Mouse (Mus musculus) megakaryocyte, adult 5-6 weeks (primary cell): Measurements from ENCODE around the gene Smad3. TPM values are rescaled to one million over a fixed set of nuclear protein-coding genes. Genes with fewer than 3 reads are reported as not detected.

ENCODE experiments used
- ATAC-seq: 2 replicates; pipeline ENCODE4 v1.8.0; 2016; ENCODE audit warnings: mild to moderate bottlenecking, inconsistent platforms; ENCODE audit not compliant: poor library complexity, severe bottlenecking
- total RNA-seq, 2 experiments: library from RNA; stranded (forward) in 1 of 2; stranded (reverse) in 1 of 2; fragments of 153-499, 151-499 nt in 1 of 2; fragments of 221-1000, 200-1000 nt in 1 of 2; gene quantifications; 2 replicates each; pipeline versions ENCODE4 v1.2.3 to v1.2.4; 2015 to 2017

The Smad3 gene
- total RNA-seq, 2 experiments from 2014 or later: 9.1 to 9.7 TPM

GRCm38 (mm10) chr9:63644011-63644410 lies 113.8 kb downstream of the Smad3 start:
- ATAC-seq: no peak

DNA sequence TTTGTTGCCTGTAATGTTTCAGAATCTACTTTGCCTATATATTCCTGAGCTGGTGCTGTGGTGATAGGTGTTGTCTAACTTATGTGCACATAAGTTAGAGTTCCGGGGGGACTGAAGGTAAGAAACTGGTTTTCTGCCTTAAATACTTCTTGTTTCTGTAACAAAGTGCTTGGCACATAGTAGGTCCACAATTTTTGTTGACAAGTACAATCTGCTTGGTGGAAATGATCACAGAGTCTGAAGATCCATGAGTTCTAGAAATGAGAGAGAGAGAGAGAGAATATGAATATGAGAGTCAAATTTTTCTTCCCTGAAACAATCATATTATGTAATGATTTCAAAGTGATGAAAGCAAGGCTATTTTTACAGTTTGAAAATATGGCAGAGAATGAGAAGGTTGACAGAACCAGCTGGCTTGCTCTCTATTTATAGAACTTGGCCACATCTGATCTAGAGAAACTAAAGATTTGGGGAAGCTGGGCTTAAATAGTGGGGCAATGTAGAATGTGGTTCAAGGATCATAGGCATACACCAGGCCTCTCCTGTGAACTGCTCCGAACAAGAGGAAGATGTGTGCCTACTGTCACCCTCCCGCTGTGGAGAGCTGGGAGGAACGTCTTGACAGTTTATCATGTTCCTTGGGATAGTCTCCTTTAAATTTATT lies 115.7 kb downstream of the Smad3 start:
- peak; percentile 71 for ATAC-seq

- ATAC-seq: no peak
Observed at GRCm38 (mm10) chr9:63636113-63636512, 121.7 kb downstream of the Smad3 start.

GRCm38 (mm10) chr9:63633334-63633733 lies 124.5 kb downstream of the Smad3 start:
- no peak for ATAC-seq

GRCm38 (mm10) chr9:63632924-63633323 lies 124.9 kb downstream of the Smad3 start:
- no peak for ATAC-seq

DNA sequence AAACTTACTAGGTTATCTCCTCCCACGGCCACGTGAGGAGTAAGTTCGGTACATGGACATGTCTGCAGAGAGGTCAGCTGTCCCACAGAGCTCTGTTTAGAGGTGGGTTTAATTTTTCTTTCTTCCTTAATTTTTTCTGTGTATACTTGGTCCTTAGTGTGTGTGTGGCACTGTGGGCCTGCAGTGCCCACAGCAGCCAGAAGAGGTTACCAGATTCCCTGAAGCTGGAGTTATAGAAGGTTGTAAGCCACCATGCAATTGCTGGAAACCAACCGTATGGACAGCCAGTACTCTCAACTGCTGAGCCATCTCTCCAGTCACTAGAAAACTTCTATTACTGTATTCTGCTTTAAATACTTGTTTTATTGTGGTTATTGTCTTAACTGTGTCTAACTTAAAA lies 125.7 kb downstream of the Smad3 start:
- ATAC-seq: no peak

DNA sequence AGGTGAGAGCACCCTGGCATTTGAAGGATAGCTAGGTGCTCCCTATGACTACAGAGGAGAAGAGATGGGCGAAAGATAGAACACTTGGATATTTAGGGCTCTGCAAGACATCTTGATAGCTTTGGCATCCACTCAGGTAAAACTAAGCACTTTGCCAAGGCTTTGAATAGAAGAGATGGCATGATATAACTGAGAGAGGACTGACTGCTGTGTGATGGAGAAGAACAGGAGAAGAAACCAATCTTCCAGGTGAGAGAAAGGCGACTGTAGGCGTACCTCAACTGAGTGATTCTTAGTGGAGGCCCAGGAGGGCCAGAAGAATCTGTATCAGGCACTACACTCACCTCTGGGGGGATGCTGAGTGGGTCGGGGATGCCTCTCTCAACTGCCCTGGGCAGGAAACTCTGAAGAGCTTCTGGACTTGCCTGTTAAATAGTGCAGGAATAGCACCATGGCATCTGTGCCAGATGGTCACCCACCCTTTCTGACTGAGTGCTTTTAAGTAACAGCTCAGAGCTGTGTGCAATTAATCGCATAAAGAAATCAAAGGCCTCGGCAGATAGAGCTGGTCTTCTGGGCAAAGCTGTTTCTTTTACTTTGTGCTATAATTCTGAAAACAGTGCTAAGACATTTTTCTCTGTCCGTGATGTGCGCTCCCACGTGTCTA lies 132.6 kb downstream of the Smad3 start:
- ATAC-seq: no peak

DNA sequence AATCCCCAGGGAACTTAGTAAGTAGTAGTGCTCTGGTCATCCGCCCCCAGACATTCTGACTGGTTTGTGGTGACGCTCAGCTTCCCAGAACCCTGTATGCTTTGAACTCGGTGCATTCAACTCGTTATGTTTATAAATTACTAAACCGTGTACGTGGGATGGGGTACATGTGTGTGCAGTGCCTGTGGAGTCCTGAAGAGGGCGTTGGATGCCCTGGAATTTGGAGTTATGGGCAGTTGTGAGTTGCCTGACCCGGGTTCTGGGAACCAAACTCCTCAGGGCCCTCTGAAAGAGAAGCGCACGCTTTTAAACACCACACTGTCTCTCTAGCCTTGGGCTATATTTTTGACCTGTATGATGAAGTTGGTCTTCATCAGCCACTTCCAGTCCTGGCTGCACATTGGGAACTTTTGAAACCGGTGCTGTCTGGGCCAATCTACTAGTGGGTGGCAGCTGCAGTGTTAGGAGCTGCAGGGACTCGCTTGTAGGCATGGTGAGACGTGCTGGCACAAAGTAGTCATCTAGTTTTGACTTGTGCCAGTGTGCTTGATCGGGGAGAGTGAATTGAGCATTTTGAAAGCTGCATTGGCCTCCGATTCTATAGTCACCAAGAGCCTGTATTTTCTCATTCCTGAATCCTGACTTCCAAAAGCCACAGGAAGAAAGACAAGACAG lies 133.8 kb downstream of the Smad3 start:
- ATAC-seq: no peak

GRCm38 (mm10) chr9:63617967-63618366 lies 139.8 kb downstream of the Smad3 start:
- no peak for ATAC-seq

GRCm38 (mm10) chr9:63614018-63614985 lies 143.5 kb downstream of the Smad3 start:
- peak; percentile 36; the same call in 1 of the 2 replicates for ATAC-seq

DNA sequence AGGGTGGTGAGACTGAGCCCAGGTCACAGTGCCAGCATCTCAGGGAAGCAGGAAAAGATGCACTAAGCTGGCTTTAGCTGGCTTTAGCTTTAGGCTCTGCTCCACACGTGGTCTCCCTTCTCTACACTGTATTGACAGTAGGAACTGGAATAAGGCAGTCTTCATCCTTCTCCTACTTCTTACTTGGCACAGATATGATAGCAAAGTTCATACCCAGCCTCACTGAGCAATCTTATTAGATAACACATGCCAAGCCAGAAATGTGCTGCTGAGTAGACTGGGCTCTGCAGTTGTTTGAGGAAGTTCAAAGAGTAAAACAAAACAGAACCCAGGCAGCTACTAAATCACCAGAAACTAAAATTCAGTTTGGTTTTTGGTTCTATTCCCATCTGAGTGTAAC lies 144.2 kb downstream of the Smad3 start:
- ATAC-seq: 0 out of 2 replicates have a peak, but pooled peaks have one; percentile 23

DNA sequence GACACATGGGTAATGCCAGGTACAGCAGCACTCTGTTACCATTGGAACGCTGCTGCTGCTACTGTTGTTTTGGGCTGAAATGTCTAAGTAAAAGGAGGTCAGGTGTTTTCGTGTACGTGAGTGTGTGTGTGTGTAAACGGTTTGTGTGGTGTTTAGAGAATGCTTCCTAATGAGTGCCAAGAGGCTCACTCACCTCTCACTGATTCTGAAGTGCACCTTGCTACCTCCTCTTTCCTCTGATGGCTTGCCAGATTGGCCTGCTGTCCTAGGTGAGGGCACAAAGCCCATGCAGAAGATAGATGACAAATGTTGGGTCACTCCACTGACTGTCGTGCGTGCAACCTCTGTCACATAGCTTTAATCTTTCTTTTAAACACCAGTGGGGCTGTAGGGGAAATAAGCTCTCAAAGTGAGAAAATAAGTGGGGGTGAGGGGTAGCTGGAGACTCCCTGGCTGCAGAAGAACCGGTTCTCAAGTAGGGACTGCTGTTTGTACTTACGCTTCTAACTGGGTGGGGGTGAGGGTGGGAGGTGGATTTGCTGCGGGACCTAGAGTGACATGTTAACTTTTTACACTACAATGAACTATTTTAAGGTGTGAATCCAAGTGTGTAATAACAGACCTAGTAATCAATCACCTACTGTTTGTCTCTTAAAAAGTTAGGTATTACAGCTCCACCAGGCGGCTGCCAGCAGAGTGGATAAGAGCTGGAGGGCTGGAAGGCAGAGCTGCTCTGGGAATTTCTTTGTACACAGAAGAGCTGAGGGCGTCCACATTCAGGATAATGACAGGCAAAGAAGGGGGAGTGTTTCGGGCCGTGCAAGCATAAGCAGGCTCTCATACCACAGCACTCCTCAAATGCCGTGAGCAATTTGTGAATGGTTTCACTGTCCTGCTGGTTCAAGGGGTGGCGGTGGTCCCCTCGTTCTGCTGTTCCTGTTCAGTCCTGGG lies 145.0 kb downstream of the Smad3 start:
- no peak for ATAC-seq

DNA sequence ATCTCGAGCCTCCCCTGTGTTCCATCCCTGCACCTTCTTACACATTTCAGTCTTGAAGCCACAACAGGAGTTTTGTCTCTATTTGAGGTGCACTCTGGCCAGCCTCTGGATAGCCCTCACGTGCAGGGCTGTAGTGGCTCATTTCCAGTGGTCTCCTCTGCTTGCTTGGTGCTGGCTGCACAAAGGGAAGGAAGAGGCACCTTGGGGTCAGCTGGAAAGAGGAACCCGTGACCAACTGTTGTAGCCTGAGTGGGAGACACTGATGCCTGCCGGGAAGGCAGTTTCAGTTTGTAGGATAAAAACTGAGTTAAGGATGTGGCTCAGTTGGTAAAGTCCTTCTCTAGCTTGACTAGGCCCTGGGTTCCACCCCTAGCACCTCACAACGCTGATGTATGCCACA lies 145.8 kb downstream of the Smad3 start:
- peak; percentile 79 for ATAC-seq

- ATAC-seq: 0 out of 2 replicates have a peak, but pooled peaks have one; percentile 22
Observed at GRCm38 (mm10) chr9:63610841-63611366, 146.9 kb downstream of the Smad3 start.

- no peak for ATAC-seq
Observed at GRCm38 (mm10) chr9:63610231-63610630, 147.6 kb downstream of the Smad3 start.

DNA sequence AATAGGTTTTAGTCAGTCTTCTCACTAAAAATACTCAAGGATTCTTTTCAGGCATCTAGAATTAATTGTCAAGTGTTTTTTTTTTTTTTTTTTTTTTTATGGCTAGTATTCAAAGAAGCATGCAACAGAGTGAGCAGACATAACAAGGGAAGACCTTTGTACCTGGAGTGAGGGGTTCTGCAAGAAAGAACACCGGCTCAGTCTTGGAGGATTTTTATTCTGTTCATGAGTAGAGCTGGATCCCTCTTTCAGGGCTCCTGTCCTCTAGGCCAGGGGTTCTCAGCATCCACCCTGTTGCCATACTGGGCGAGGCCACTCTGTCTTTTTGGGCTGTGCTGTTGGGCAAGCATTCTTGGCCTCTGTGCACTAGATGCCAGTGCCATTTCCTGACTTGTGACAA lies 148.0 kb downstream of the Smad3 start:
- no peak for ATAC-seq

DNA sequence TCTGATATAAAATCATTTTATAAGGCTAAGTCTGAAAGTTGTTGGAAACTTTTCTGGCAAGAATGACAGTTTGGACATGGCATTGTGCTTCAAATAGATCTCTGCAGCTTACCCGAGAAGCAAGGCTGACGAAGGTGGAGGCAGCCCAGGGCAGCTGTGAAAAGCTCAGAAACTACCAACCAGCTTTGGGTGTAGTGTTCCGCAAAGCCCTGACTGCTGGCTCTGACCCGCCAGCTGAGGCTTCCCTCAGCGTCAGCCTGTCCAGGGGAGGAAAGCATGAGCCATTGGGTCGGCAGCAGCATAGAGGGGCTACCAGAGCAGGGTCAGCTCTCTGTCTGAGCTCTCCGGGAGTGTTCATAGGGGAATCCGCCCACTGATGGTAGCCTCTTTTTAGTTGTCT lies 148.5 kb downstream of the Smad3 start:
- ATAC-seq: no peak

GRCm38 (mm10) chr9:63608006-63608405 lies 149.8 kb downstream of the Smad3 start:
- ATAC-seq: no peak

DNA sequence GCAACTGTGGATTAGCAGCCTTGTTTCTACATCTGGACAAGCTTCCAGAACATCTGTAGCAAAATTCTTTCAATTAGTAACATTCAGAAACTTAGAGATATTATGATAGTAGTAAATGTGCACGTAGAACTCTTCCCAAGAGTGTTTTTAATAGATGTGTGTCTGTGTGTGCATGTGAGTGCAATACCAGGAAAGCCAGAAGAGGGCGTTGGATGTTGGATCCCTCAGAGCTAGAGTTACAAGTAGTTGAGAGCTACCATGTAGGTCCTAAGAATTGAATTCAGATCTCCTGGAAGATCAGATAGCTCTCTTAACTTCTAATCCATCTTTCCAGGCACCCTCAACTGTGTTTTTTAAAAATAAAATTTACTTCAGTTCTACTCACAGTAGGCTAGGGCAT lies 151.2 kb downstream of the Smad3 start:
- ATAC-seq: no peak
